Mouse (Mus musculus) embryonic facial prominence, embryonic 13.5 days (tissue): ENCODE data around the gene Mast1. TPM values are rescaled to one million over a fixed set of nuclear protein-coding genes. Genes with fewer than 3 reads are reported as not detected.

Experiments
- ATAC-seq: fragments of 200-750 bp; cut with Nextera tagmentation; 2 replicates; pipeline ENCODE4 v1.8.0; 2017; ENCODE audit warnings: low read depth; ENCODE audit not compliant: insufficient number of reproducible peaks, insufficient read depth, low FRiP score, low TSS enrichment
- H3K27ac ChIP-seq: fragments of 300-500 bp; sonication (generic); 2 replicates; pipeline ENCODE4 v1.5.1; 2015; ENCODE audit warnings: moderate library complexity, mild to moderate bottlenecking, inconsistent platforms
- H3K27me3 ChIP-seq: fragments of 300-500 bp; sonication (generic); 2 replicates; pipeline ENCODE4 v1.6.1; 2015; ENCODE audit warnings: mild to moderate bottlenecking, inconsistent platforms
- H3K36me3 ChIP-seq: fragments of 300-500 bp; sonication (generic); 2 replicates; pipeline ENCODE4 v1.6.1; 2015; ENCODE audit warnings: mild to moderate bottlenecking, inconsistent platforms
- H3K4me1 ChIP-seq: fragments of 300-500 bp; sonication (generic); 2 replicates; pipeline ENCODE4 v1.6.1; 2015; ENCODE audit warnings: inconsistent platforms
- H3K4me2 ChIP-seq: fragments of 300-500 bp; sonication (generic); 2 replicates; pipeline ENCODE4 v1.6.1; 2015; ENCODE audit warnings: moderate library complexity, mild to moderate bottlenecking, inconsistent platforms
- H3K4me3 ChIP-seq: fragments of 300-500 bp; sonication (generic); 2 replicates; pipeline ENCODE4 v1.5.1; 2015; ENCODE audit warnings: mild to moderate bottlenecking, inconsistent platforms
- H3K9ac ChIP-seq: fragments of 300-500 bp; sonication (generic); 2 replicates; pipeline ENCODE4 v1.6.1; 2015; ENCODE audit warnings: mild to moderate bottlenecking, inconsistent platforms
- H3K9me3 ChIP-seq: fragments of 300-500 bp; sonication (generic); 2 replicates; pipeline ENCODE4 v1.6.1; 2016; ENCODE audit warnings: inconsistent platforms
- WGBS: fragments of 180-500 bp; shearing (Covaris S2); methylation state at CpG from one replicate; pipeline ENCODE4 v1.1.7; 2015; ENCODE audit warnings: mixed read lengths; 5-methylcytosine and 5-hydroxymethylcytosine counted together
- microRNA-seq: library from miRNA; unstranded; fragments of <30 nt; microRNA quantifications from one replicate; pipeline ENCODE4, GENCODE M21; 2016
- polyA plus RNA-seq: library from polyadenylated mRNA; unstranded; fragments of >200 nt; fragmentation: Nextera tagmentation; extraction: Ambion mirVana; gene quantifications from 2 replicates; pipeline ENCODE4 v1.2.1, GENCODE M21; 2015

Gene Mast1
- polyA plus RNA-seq, 1 experiment from 2014 or later = 1.4 TPM

- H3K9me3 ChIP-seq = no peaks in the 10 kb centered on the region
- ATAC-seq = no peak
- no peaks in the 10 kb centered on the region for H3K4me1 ChIP-seq
- H3K4me3 ChIP-seq = no peak overlapping the region
- 92% methylated on average over 1 of the region's 1 CpGs for WGBS
- H3K9ac ChIP-seq = no peak overlapping the region
- no peaks in the 10 kb centered on the region for H3K27me3 ChIP-seq
- 0 out of 2 replicates have a peak, but pooled peaks cover 3% of the 10 kb centered on the region for H3K36me3 ChIP-seq
- H3K27ac ChIP-seq = no peak overlapping the region
- no peak overlapping the region for H3K4me2 ChIP-seq
Measured at GRCm38 (mm10) chr8:84878915-84879314, 58.2 kb downstream of the Mast1 start.

GRCm38 (mm10) chr8:84877297-84878035, 59.7 kb downstream of the Mast1 start:
- no peak for ATAC-seq
- 78% methylated on average over 3 of the region's 3 CpGs for WGBS
- no peaks in the 10 kb centered on the region for H3K27me3 ChIP-seq
- no peaks in the 10 kb centered on the region for H3K9me3 ChIP-seq
- peaks cover 7% of the 10 kb centered on the region for H3K4me1 ChIP-seq
- H3K36me3 ChIP-seq = no peaks in the 10 kb centered on the region
- no peak overlapping the region for H3K4me3 ChIP-seq
- no peak overlapping the region for H3K27ac ChIP-seq
- no peak overlapping the region for H3K4me2 ChIP-seq
- no peak overlapping the region for H3K9ac ChIP-seq

GRCm38 (mm10) chr8:84874339-84874738, 62.8 kb downstream of the Mast1 start:
- peaks cover 5% of the 10 kb centered on the region for H3K36me3 ChIP-seq
- H3K4me3 ChIP-seq = no peak overlapping the region
- ATAC-seq = no peak
- no peak overlapping the region for H3K9ac ChIP-seq
- 93% methylated on average over 3 of the region's 3 CpGs for WGBS
- no peak overlapping the region for H3K4me2 ChIP-seq
- H3K9me3 ChIP-seq = no peaks in the 10 kb centered on the region
- H3K4me1 ChIP-seq = peaks cover 16% of the 10 kb centered on the region
- H3K27ac ChIP-seq = no peak overlapping the region
- no peaks in the 10 kb centered on the region for H3K27me3 ChIP-seq

GRCm38 (mm10) chr8:84873016-84873415, 64.1 kb downstream of the Mast1 start:
- Histone ChIP-seq H3K9ac (peak overlapping the region; percentile 74), H3K4me2 (peak overlapping the region; percentile 96), H3K27ac (no peak overlapping the region), H3K9me3 (no peaks in the 10 kb centered on the region), H3K4me1 (peaks cover 16% of the 10 kb centered on the region), H3K27me3 (no peaks in the 10 kb centered on the region), H3K4me3 (peak overlapping the region; percentile 54), H3K36me3 (peaks cover 18% of the 10 kb centered on the region)
- 62% methylated on average over 4 of the region's 4 CpGs for WGBS
- ATAC-seq = no peak

GRCm38 (mm10) chr8:84872309-84872965, 64.7 kb downstream of the Mast1 start:
- ATAC-seq = peak; percentile 59
- Histone ChIP-seq H3K4me3 (peak overlapping the region; percentile 54), H3K27me3 (no peaks in the 10 kb centered on the region), H3K4me1 (peaks cover 16% of the 10 kb centered on the region), H3K27ac (no peak overlapping the region), H3K9ac (peak overlapping the region; percentile 74), H3K36me3 (peaks cover 24% of the 10 kb centered on the region), H3K9me3 (no peaks in the 10 kb centered on the region), H3K4me2 (peak overlapping the region; percentile 96)
- 4% methylated on average over 54 of the region's 54 CpGs for WGBS

GRCm38 (mm10) chr8:84871376-84872308, 65.5 kb downstream of the Mast1 start, which contains the start of gene Syce2:
Syce2 (plus strand) TSS chr8:84872111.
- Histone ChIP-seq H3K27ac (peak within 1 kb of the TSS; percentile 8; the same call in 1 of the 2 replicates), H3K4me3 (peak within 1 kb of the TSS; percentile 54), H3K36me3 (peaks cover 32% of the 10 kb centered on the region), H3K27me3 (no peaks in the 10 kb centered on the region), H3K9ac (peak within 1 kb of the TSS; percentile 74), H3K4me1 (peaks cover 16% of the 10 kb centered on the region), H3K4me2 (peak within 1 kb of the TSS; percentile 96), H3K9me3 (no peaks in the 10 kb centered on the region)
- ATAC-seq = peak; percentile 32
- WGBS = 13% methylated on average over 45 of the region's 46 CpGs

Small RNA genes lying within 50 kb of the gene (microRNA-seq; reads per million reads assigned to microRNA genes)
- gene Gm24197 (not detected), gene Mir7069 (0.74 reads per million)

Other genes with a start within 250 kb of the Mast1 start
- gene Nacc1, start 249.5 kb downstream of the Mast1 start, polyA plus RNA-seq = 16.3 and 16.6 TPM in 2 replicates
- gene Lyl1, start 235.9 kb downstream of the Mast1 start, polyA plus RNA-seq = 4.8 and 4.9 TPM in 2 replicates
- gene G430095P16Rik, start 214.4 kb downstream of the Mast1 start, polyA plus RNA-seq = 6.1 and 6.2 TPM in 2 replicates
- gene Nfix, start 137.0 kb downstream of the Mast1 start, polyA plus RNA-seq = 37.0 and 42.9 TPM in 2 replicates
- 7.0 TPM in 2 replicates for gene Dand5, start 114.5 kb downstream of the Mast1 start, polyA plus RNA-seq
- gene Gadd45gip1, start 105.8 kb downstream of the Mast1 start, polyA plus RNA-seq = 45.6 and 48.2 TPM in 2 replicates
- gene Rad23a, start 96.7 kb downstream of the Mast1 start, polyA plus RNA-seq = 97.1 and 100 TPM in 2 replicates
- 959 and 1,012 TPM in 2 replicates for gene Calr, start 90.4 kb downstream of the Mast1 start, polyA plus RNA-seq
- 105 and 108 TPM in 2 replicates for gene Farsa, start 80.4 kb downstream of the Mast1 start, polyA plus RNA-seq
- 101 and 111 TPM in 2 replicates for gene Syce2, start 65.2 kb downstream of the Mast1 start, polyA plus RNA-seq
- 39.1 and 40.6 TPM in 2 replicates for gene Gcdh, start 43.4 kb downstream of the Mast1 start, polyA plus RNA-seq
- 1.8 and 5.6 TPM in 2 replicates for gene Klf1, start 35.4 kb downstream of the Mast1 start, polyA plus RNA-seq
- gene Dnase2a, start 28.8 kb downstream of the Mast1 start, polyA plus RNA-seq = 15.9 and 22.7 TPM in 2 replicates
- 0.36 and 0.39 TPM in 2 replicates for gene Rtbdn, start 9.6 kb upstream of the Mast1 start, polyA plus RNA-seq
- gene Gm49661, start 32.1 kb upstream of the Mast1 start, polyA plus RNA-seq = not detected in 2 replicates
- 888 and 1,010 TPM in 2 replicates for gene Prdx2, start 32.2 kb upstream of the Mast1 start, polyA plus RNA-seq
- 93.2 and 94.5 TPM in 2 replicates for gene Rnaseh2a, start 32.4 kb upstream of the Mast1 start, polyA plus RNA-seq
- 10.4 and 11.2 TPM in 2 replicates for gene Junb, start 41.4 kb upstream of the Mast1 start, polyA plus RNA-seq
- gene Hook2, start 53.2 kb upstream of the Mast1 start, polyA plus RNA-seq = 23.2 and 24.7 TPM in 2 replicates
- 0.14 TPM in 1 of 2 replicates, not detected in the other for gene Best2, start 77.2 kb upstream of the Mast1 start, polyA plus RNA-seq
- 126 and 139 TPM in 2 replicates for gene Asna1, start 87.9 kb upstream of the Mast1 start, polyA plus RNA-seq
- 133 and 146 TPM in 2 replicates for gene Trir, start 89.5 kb upstream of the Mast1 start, polyA plus RNA-seq
- 30.1 and 43.4 TPM in 2 replicates for gene Tnpo2, start 99.6 kb upstream of the Mast1 start, polyA plus RNA-seq
- gene Fbxw9, start 122.7 kb upstream of the Mast1 start, polyA plus RNA-seq = 36.7 and 38.2 TPM in 2 replicates
- gene Gm5741, start 130.6 kb upstream of the Mast1 start, polyA plus RNA-seq = 1.1 and 1.4 TPM in 2 replicates
- gene Dhps, start 134.4 kb upstream of the Mast1 start, polyA plus RNA-seq = 55.1 and 70.7 TPM in 2 replicates
- 129 and 130 TPM in 2 replicates for gene Wdr83os, start 143.4 kb upstream of the Mast1 start, polyA plus RNA-seq
- gene Wdr83, start 143.9 kb upstream of the Mast1 start, polyA plus RNA-seq = 45.2 and 46.2 TPM in 2 replicates
- gene Man2b1, start 145.9 kb upstream of the Mast1 start, polyA plus RNA-seq = 29.1 and 29.6 TPM in 2 replicates
- 2.9 and 3.1 TPM in 2 replicates for gene Zfp791, start 185.7 kb upstream of the Mast1 start, polyA plus RNA-seq
- not detected in 2 replicates for gene Cks1brt, start 214.6 kb upstream of the Mast1 start, polyA plus RNA-seq